Mouse (Mus musculus) lung, postnatal 0 days (tissue): ENCODE measurements at regions not wholly inside any gene's neighbourhood (a gene's known extent, or its start where the extent isn't known, plus 50 kb on each side); places are given as distances from the start of the nearest gene placed in this dataset.

Experiments
- CTCF ChIP-seq: IDR thresholded peaks from 2 replicates; pipeline ENCODE4 v1.5.1; 2016; ENCODE audit warnings: antibody characterized with exemption, mild to moderate bottlenecking
- EP300 ChIP-seq: IDR thresholded peaks from 2 replicates; pipeline ENCODE4 v1.6.1; 2016; ENCODE audit warnings: antibody characterized with exemption, mild to moderate bottlenecking, control low read depth

DNA sequence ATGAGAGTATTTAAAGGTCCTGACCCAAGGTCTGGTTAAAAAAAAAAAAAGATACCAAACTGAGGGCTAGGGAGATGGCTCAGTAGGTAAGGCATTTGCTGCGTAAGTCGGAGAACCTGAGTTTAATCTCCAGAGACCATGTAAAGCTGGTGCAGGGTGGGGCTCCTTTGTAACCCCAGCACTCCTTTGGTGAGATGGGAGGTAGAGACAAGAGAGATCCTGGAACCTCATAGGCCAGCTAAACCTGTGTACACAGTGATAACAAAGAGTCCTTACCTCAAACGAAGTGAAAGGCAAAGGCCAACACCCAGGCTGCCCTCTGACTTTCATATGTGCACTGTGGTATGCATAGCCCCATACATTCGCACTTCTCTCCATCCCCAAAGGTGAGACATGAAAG lies 175.0 kb downstream of the Nucb2 start:
- TF ChIP-seq CTCF (no peak), EP300 (no peak)
